ENCODE assay signal across 9 mouse cellular contexts in genomic region chr11:87756251-87756820, GRCm38 (mm10). TPM values are rescaled to one million over a fixed set of nuclear protein-coding genes. Genes with fewer than 3 reads are reported as not detected.
A peak's percentile ranks its signal among the peaks of the same experiment; 100 is the strongest.
DNase-seq lines count a peak whose midpoint lies in the region; ATAC-seq and TF ChIP-seq lines count a peak whose summit lies in the region.
"Had no signal": no experiment of that assay in that cellular context is flagged by ENCODE, and none has a peak within 500 bp of the region (broad histone marks: within the 10 kb centered on the region; RNA-seq: fewer than 3 reads in every experiment).

No protein-coding gene starts in this region.

- no peak overlapping the region for H3K9ac ChIP-seq in midbrain, embryonic 13.5 days (replicated peaks)
- H3K9ac ChIP-seq in heart, embryonic 12.5 days = 0 out of 2 replicates have a peak overlapping the region, but pooled peaks have one; percentile 32
- H3K9ac ChIP-seq in lung, postnatal 0 days (replicated peaks; ENCODE audit: low read depth) = no peak overlapping the region
- H3K9ac ChIP-seq: midbrain, embryonic 12.5 days had no signal

- no peak for ATAC-seq in midbrain, embryonic 13.5 days
- ATAC-seq in heart, embryonic 12.5 days (ENCODE audit: insufficient number of reproducible peaks, low FRiP score) = peak; percentile 80
- ATAC-seq in lung, postnatal 0 days = peak; percentile 42

- no peak for TF ChIP-seq EP300 in lung, postnatal 0 days (IDR thresholded peaks at IDR 0.05)

- H3K9me3 ChIP-seq in midbrain, embryonic 10.5 days (replicated peaks) = no peaks in the 10 kb centered on the region
- H3K9me3 ChIP-seq in midbrain, embryonic 13.5 days = no peaks in the 10 kb centered on the region
- no peaks in the 10 kb centered on the region for H3K9me3 ChIP-seq in heart, embryonic 12.5 days (replicated peaks)
- H3K9me3 ChIP-seq in lung, postnatal 0 days (ENCODE audit: low read length) = no peaks in the 10 kb centered on the region
- H3K9me3 ChIP-seq: midbrain, embryonic 12.5 days had no signal

- no peak for DNase-seq in midbrain, embryonic 10.5 days (ENCODE audit: low spot score)
- DNase-seq in lung, postnatal 0 days (ENCODE audit: low spot score) = peak; percentile 28
- DNase-seq in thymus, adult 2 months = peak; percentile 85
- no peak for DNase-seq in gastrocnemius, postnatal 14 days
- DNase-seq in urinary bladder, postnatal 4 days (ENCODE audit: low spot score in 2 of 2) = no peak
- no peak for DNase-seq in adrenal gland, postnatal 10 days

- H3K27me3 ChIP-seq in midbrain, embryonic 10.5 days (ENCODE audit: low read depth, poor library complexity, severe bottlenecking) = peaks cover 24% of the 10 kb centered on the region
- peaks cover 5% of the 10 kb centered on the region for H3K27me3 ChIP-seq in midbrain, embryonic 13.5 days
- peaks cover 20% of the 10 kb centered on the region for H3K27me3 ChIP-seq in heart, embryonic 12.5 days (replicated peaks)
- H3K27me3 ChIP-seq in lung, postnatal 0 days (replicated peaks; ENCODE audit: insufficient read depth, low read length) = peaks cover 7% of the 10 kb centered on the region; the same call in 1 of the 2 replicates
- H3K27me3 ChIP-seq in thymus, adult 2 months (ENCODE audit: control insufficient read depth, insufficient read depth, low read length) = no peaks in the 10 kb centered on the region

- peaks cover 18% of the 10 kb centered on the region for H3K4me1 ChIP-seq in midbrain, embryonic 10.5 days
- H3K4me1 ChIP-seq in midbrain, embryonic 13.5 days (replicated peaks) = peaks cover 16% of the 10 kb centered on the region
- H3K4me1 ChIP-seq in heart, embryonic 12.5 days (replicated peaks) = peaks cover 10% of the 10 kb centered on the region; the same call in 1 of the 2 replicates
- H3K4me1 ChIP-seq in lung, postnatal 0 days (ENCODE audit: insufficient read depth, low read depth, low read length) = no peaks in the 10 kb centered on the region
- H3K4me1 ChIP-seq in thymus, adult 2 months (replicated peaks; ENCODE audit: control insufficient read depth, insufficient read depth, low read length) = peaks cover 38% of the 10 kb centered on the region

- peak overlapping the region; percentile 20 for H3K4me3 ChIP-seq in midbrain, embryonic 10.5 days
- no peak overlapping the region for H3K4me3 ChIP-seq in midbrain, embryonic 13.5 days (replicated peaks)
- peak overlapping the region; percentile 26 for H3K4me3 ChIP-seq in heart, embryonic 12.5 days
- peak overlapping the region; percentile 12; the same call in 1 of the 2 replicates for H3K4me3 ChIP-seq in lung, postnatal 0 days (ENCODE audit: low read depth, low read length)
- peak overlapping the region; percentile 99 for H3K4me3 ChIP-seq in thymus, adult 2 months (ENCODE audit: control insufficient read depth, insufficient read depth, low read length)
- H3K4me3 ChIP-seq: midbrain, embryonic 12.5 days had no signal

- H3K27ac ChIP-seq in midbrain, embryonic 10.5 days (replicated peaks) = no peak overlapping the region; the same call in 1 of the 2 replicates
- no peak overlapping the region for H3K27ac ChIP-seq in midbrain, embryonic 13.5 days
- H3K27ac ChIP-seq in heart, embryonic 12.5 days (ENCODE audit: poor library complexity, severe bottlenecking) = peak overlapping the region; percentile 42
- no peak overlapping the region for H3K27ac ChIP-seq in lung, postnatal 0 days (ENCODE audit: low read length)
- peak overlapping the region; percentile 99 for H3K27ac ChIP-seq in thymus, adult 2 months (ENCODE audit: control insufficient read depth, insufficient read depth, low read length)
- H3K27ac ChIP-seq: midbrain, embryonic 12.5 days had no signal

- TF ChIP-seq CTCF in lung, postnatal 0 days (IDR thresholded peaks at IDR 0.05) = no peak
- no peak for TF ChIP-seq CTCF in thymus, adult 2 months (IDR thresholded peaks at IDR 0.05; ENCODE audit: borderline replicate concordance, control insufficient read depth, extremely low read depth, insufficient read depth, low read length, poor library complexity)

- no peaks in the 10 kb centered on the region for H3K36me3 ChIP-seq in midbrain, embryonic 10.5 days
- H3K36me3 ChIP-seq in midbrain, embryonic 13.5 days = no peaks in the 10 kb centered on the region
- no peaks in the 10 kb centered on the region for H3K36me3 ChIP-seq in heart, embryonic 12.5 days
- H3K36me3 ChIP-seq in lung, postnatal 0 days (ENCODE audit: insufficient read depth, low read length) = no peaks in the 10 kb centered on the region
- H3K36me3 ChIP-seq in thymus, adult 2 months (ENCODE audit: control insufficient read depth, insufficient read depth, low read length) = peaks cover 26% of the 10 kb centered on the region
- H3K36me3 ChIP-seq: midbrain, embryonic 12.5 days had no signal

- no peak overlapping the region for H3K4me2 ChIP-seq in midbrain, embryonic 13.5 days (replicated peaks)
- peak overlapping the region; percentile 12; the same call in 1 of the 2 replicates for H3K4me2 ChIP-seq in heart, embryonic 12.5 days
- no peak overlapping the region for H3K4me2 ChIP-seq in lung, postnatal 0 days (replicated peaks; ENCODE audit: low read depth, low read length)
- H3K4me2 ChIP-seq: midbrain, embryonic 12.5 days had no signal

- TF ChIP-seq POLR2A in thymus, adult 2 months (IDR thresholded peaks at IDR 0.05; ENCODE audit: control insufficient read depth, extremely low read depth, insufficient read depth, low read length, poor library complexity) = 0 out of 2 replicates have a peak, but pooled peaks have one; percentile 39

- WGBS in midbrain, embryonic 10.5 days = 86% methylated on average over 15 of the region's 15 CpGs
- 91% methylated on average over 15 of the region's 15 CpGs for WGBS in midbrain, embryonic 13.5 days
- 75% methylated on average over 15 of the region's 15 CpGs for WGBS in heart, embryonic 12.5 days
- 78% methylated on average over 15 of the region's 15 CpGs for WGBS in lung, postnatal 0 days
- 2% methylated on average over 15 of the region's 15 CpGs for WGBS in thymus, adult 2 months

- intact Hi-C loops in gastrocnemius, postnatal 14 days (cut with DNase I; ENCODE audit: low total_unique reads) = no loop called here

RNA-seq across cellular contexts. Expression of gene Tspoap1, which starts 4.0 kb away (rescaled TPM):
- 8.2 and 14.7 TPM in 2 replicates for polyA plus RNA-seq in midbrain, embryonic 10.5 days (2016; fragmentation: Nextera tagmentation; extraction: Ambion mirVana)
- 41.1 and 48.7 TPM in 2 replicates for polyA plus RNA-seq in midbrain, embryonic 13.5 days (2015; fragmentation: Nextera tagmentation; extraction: Ambion mirVana)
- polyA plus RNA-seq in heart, embryonic 12.5 days (2016; fragmentation: Nextera tagmentation; extraction: Ambion mirVana) = 0.21 and 0.78 TPM in 2 replicates
- 0.64 and 0.83 TPM in 2 replicates for polyA plus RNA-seq in lung, postnatal 0 days (2015; fragmentation: Nextera tagmentation; extraction: Ambion mirVana)
- polyA plus RNA-seq in thymus, adult 2 months (2012; rRNA removed) = 25.3 and 27.9 TPM in 2 replicates
- total RNA-seq in gastrocnemius, postnatal 14 days (2021) = under 1 TPM; 0.04 TPM
- 1 to 10 TPM; 1.8 to 4.2 TPM for total RNA-seq in adrenal gland, postnatal 10 days (2021)

RNA-seq across cellular contexts. Expression of gene Supt4a, which starts 19.0 kb away (rescaled TPM):
- 157 and 171 TPM in 2 replicates for polyA plus RNA-seq in midbrain, embryonic 10.5 days (2016; fragmentation: Nextera tagmentation; extraction: Ambion mirVana)
- 165 and 177 TPM in 2 replicates for polyA plus RNA-seq in midbrain, embryonic 13.5 days (2015; fragmentation: Nextera tagmentation; extraction: Ambion mirVana)
- polyA plus RNA-seq in heart, embryonic 12.5 days (2016; fragmentation: Nextera tagmentation; extraction: Ambion mirVana) = 99.6 and 101 TPM in 2 replicates
- 155 and 166 TPM in 2 replicates for polyA plus RNA-seq in lung, postnatal 0 days (2015; fragmentation: Nextera tagmentation; extraction: Ambion mirVana)
- polyA plus RNA-seq in thymus, adult 2 months (2012; rRNA removed) = 172 and 215 TPM in 2 replicates
- total RNA-seq in gastrocnemius, postnatal 14 days (2021) = 10 to 100 TPM; 30.8 to 36.4 TPM
- total RNA-seq in adrenal gland, postnatal 10 days (2021) = 10 to 100 TPM; 67.8 to 77.6 TPM

RNA-seq across cellular contexts. Expression of gene Mpo, which starts 37.0 kb away (rescaled TPM):
- polyA plus RNA-seq in midbrain, embryonic 10.5 days (2016; fragmentation: Nextera tagmentation; extraction: Ambion mirVana) = 2.5 and 2.7 TPM in 2 replicates
- 0.31 and 0.41 TPM in 2 replicates for polyA plus RNA-seq in midbrain, embryonic 13.5 days (2015; fragmentation: Nextera tagmentation; extraction: Ambion mirVana)
- polyA plus RNA-seq in heart, embryonic 12.5 days (2016; fragmentation: Nextera tagmentation; extraction: Ambion mirVana) = 2.8 and 6.7 TPM in 2 replicates
- polyA plus RNA-seq in lung, postnatal 0 days (2015; fragmentation: Nextera tagmentation; extraction: Ambion mirVana) = 0.32 and 0.68 TPM in 2 replicates
- polyA plus RNA-seq in thymus, adult 2 months (2012; rRNA removed) = 4.6 and 8.5 TPM in 2 replicates
- total RNA-seq in gastrocnemius, postnatal 14 days (2021) = not detected
- total RNA-seq in adrenal gland, postnatal 10 days (2021) = 1 to 10 TPM; 4.8 to 6.2 TPM

Comparison
In these comparisons a context has a peak if more than half of its experiments do, and no peak if none do; other contexts are left out.
1. DNase-seq: peak in lung, postnatal 0 days (single experiment) and thymus, adult 2 months (single experiment); none in midbrain, embryonic 10.5 days (single experiment), gastrocnemius, postnatal 14 days (single experiment), urinary bladder, postnatal 4 days (0 of 2) and adrenal gland, postnatal 10 days (single experiment).
2. H3K27ac ChIP-seq: peak in heart, embryonic 12.5 days (single experiment) and thymus, adult 2 months (single experiment); none in midbrain, embryonic 10.5 days (single experiment), midbrain, embryonic 13.5 days (single experiment) and lung, postnatal 0 days (single experiment).